Mouse (Mus musculus) Patski (cell line): ENCODE data around the gene Tedc1. TPM values are rescaled to one million over a fixed set of nuclear protein-coding genes. Genes with fewer than 3 reads are reported as not detected.
A peak's percentile ranks its signal among the peaks of the same experiment; 100 is the strongest.

Experiments
- ATAC-seq: fragments of 100-300 bp; one replicate; pipeline ENCODE4 v1.8.0; 2021
- CTCF ChIA-PET: fragments of 350-600 bp; sonication (Branson Sonifier 250); formaldehyde crosslinking; loops from one replicate; lab custom pipeline; 2022; ENCODE audit warnings: inconsistent platforms; lab: Charles Lee
- POLR2A ChIA-PET: fragments of 350-600 bp; sonication (Branson Sonifier 250); formaldehyde crosslinking; loops from one replicate; lab custom pipeline; 2022; ENCODE audit warnings: antibody characterized with exemption, inconsistent platforms; lab: Charles Lee
- DNase-seq: peaks from one replicate; pipeline ENCODE4 v3.0.0-alpha.2; 2011; ENCODE audit warnings: low read depth, low spot score
- H3K27me3 ChIP-seq: fragments of 371-371 bp; one replicate; pipeline ENCODE4 v1.5.1; 2021
- CTCF ChIP-seq: fragments of 100-300 bp; IDR thresholded peaks from one replicate; pipeline ENCODE4 v1.5.1; 2021
- in situ Hi-C: fragments of 300-500 bp; cut with MboI; formaldehyde crosslinking; loops from 3 replicates; pipeline ENCODE4 v1.11.1; 2018; ENCODE audit warnings: low pct_unique_long_range_greater_than_20kb, mixed read lengths
- polyA plus RNA-seq: library from polyadenylated mRNA; unstranded; gene quantifications from one replicate; pipeline ENCODE4 v1.2.3, GENCODE M21; 2021

The Tedc1 gene
- polyA plus RNA-seq, 1 experiment from 2014 or later = 9.7 TPM

- H3K27me3 ChIP-seq = no peaks in the 10 kb centered on the region
- no peak for DNase-seq
- in situ Hi-C loops = no loop called here
- TF ChIP-seq CTCF = no peak
- POLR2A ChIA-PET = no interaction called here
- no peak for ATAC-seq
- CTCF ChIA-PET = interaction anchor here (0.7 to 1.9 kb wide), 2 partner anchors 12 to 13 kb away, joined by 3 to 5 read pairs; no protein-coding TSS in a partner anchor
These were observed 24.6 kb upstream of the Tedc1 start for GRCm38 (mm10) chr12:113131601-113132000.

GRCm38 (mm10) chr12:113132567-113132966, 23.7 kb upstream of the Tedc1 start:
- DNase-seq = no peak

GRCm38 (mm10) chr12:113133260-113133659, 23.0 kb upstream of the Tedc1 start:
- CTCF ChIA-PET = interaction anchor here (0.7 kb wide), 1 partner anchor 14 kb away, joined by 3 read pairs; no protein-coding TSS in a partner anchor
- ATAC-seq = no peak

More at GRCm38 (mm10) chr12:113132567-113132966, 23.7 kb upstream of the Tedc1 start:
- ChIA-PET POLR2A (no interaction called here), CTCF (no interaction called here)
- TF ChIP-seq CTCF = no peak
- no peaks in the 10 kb centered on the region for H3K27me3 ChIP-seq
- in situ Hi-C loops = no loop called here
- ATAC-seq = peak; percentile 55

GRCm38 (mm10) chr12:113133861-113134403, 22.3 kb upstream of the Tedc1 start:
- no peak for ATAC-seq
- DNase-seq = no peak
- no peak for TF ChIP-seq CTCF
- CTCF ChIA-PET = interaction anchor here (1.4 kb wide), 1 partner anchor 11 kb away, joined by 4 read pairs; no protein-coding TSS in a partner anchor
- in situ Hi-C loops = no loop called here
- no peaks in the 10 kb centered on the region for H3K27me3 ChIP-seq
- POLR2A ChIA-PET = interaction anchor here (1.0 kb wide), 1 partner anchor 10 kb away, joined by 3 read pairs; no protein-coding TSS in a partner anchor

More at GRCm38 (mm10) chr12:113133260-113133659, 23.0 kb upstream of the Tedc1 start:
- H3K27me3 ChIP-seq = no peaks in the 10 kb centered on the region
- no peak for TF ChIP-seq CTCF
- DNase-seq = no peak
- POLR2A ChIA-PET = no interaction called here
- in situ Hi-C loops = no loop called here

GRCm38 (mm10) chr12:113134502-113134901, 21.7 kb upstream of the Tedc1 start:
- ATAC-seq = no peak
- DNase-seq = no peak
- ChIA-PET CTCF (interaction anchor here (1.4 kb wide), 1 partner anchor 11 kb away, joined by 4 read pairs; no protein-coding TSS in a partner anchor), POLR2A (interaction anchor here (1.0 kb wide), 1 partner anchor 10 kb away, joined by 3 read pairs; no protein-coding TSS in a partner anchor)
- in situ Hi-C loops = no loop called here
- no peaks in the 10 kb centered on the region for H3K27me3 ChIP-seq
- no peak for TF ChIP-seq CTCF

GRCm38 (mm10) chr12:113135401-113135800, 20.8 kb upstream of the Tedc1 start:
- ChIA-PET CTCF (no interaction called here), POLR2A (no interaction called here)
- ATAC-seq (no peak), DNase-seq (no peak)
- in situ Hi-C loops = no loop called here
- TF ChIP-seq CTCF = no peak
- no peaks in the 10 kb centered on the region for H3K27me3 ChIP-seq

- POLR2A ChIA-PET = no interaction called here
- no peak for TF ChIP-seq CTCF
- DNase-seq (no peak), ATAC-seq (no peak)
- in situ Hi-C loops = no loop called here
- H3K27me3 ChIP-seq = no peaks in the 10 kb centered on the region
- CTCF ChIA-PET = interaction anchor here (1.6 kb wide), 1 partner anchor 12 kb away, joined by 4 read pairs; no protein-coding TSS in a partner anchor
These were observed 19.7 kb upstream of the Tedc1 start for GRCm38 (mm10) chr12:113136492-113137020.

GRCm38 (mm10) chr12:113137260-113138213, 18.7 kb upstream of the Tedc1 start:
- no peak for ATAC-seq

GRCm38 (mm10) chr12:113138291-113138690, 17.9 kb upstream of the Tedc1 start:
- TF ChIP-seq CTCF = no peak
- DNase-seq (no peak), ATAC-seq (no peak)
- no peaks in the 10 kb centered on the region for H3K27me3 ChIP-seq
- ChIA-PET POLR2A (interaction anchor here (1.6 to 1.9 kb wide), 2 partner anchors 10 to 32 kb away, joined by 5 read pairs; no protein-coding TSS in a partner anchor), CTCF (interaction anchor here (1.0 to 1.2 kb wide), 2 partner anchors 17 to 133 kb away, joined by 3 read pairs; no protein-coding TSS in a partner anchor)
- in situ Hi-C loops = no loop called here

More at GRCm38 (mm10) chr12:113137260-113138213, 18.7 kb upstream of the Tedc1 start:
- ChIA-PET POLR2A (interaction anchor here (1.6 to 1.9 kb wide), 2 partner anchors 9 to 31 kb away, joined by 5 read pairs; no protein-coding TSS in a partner anchor), CTCF (interaction anchor here (1.0 to 1.6 kb wide), 2 partner anchors 13 to 18 kb away, joined by 3 to 4 read pairs; no protein-coding TSS in a partner anchor)
- H3K27me3 ChIP-seq = no peaks in the 10 kb centered on the region
- TF ChIP-seq CTCF = no peak
- in situ Hi-C loops = no loop called here
- DNase-seq = no peak
